Mouse (Mus musculus): Measurements from ENCODE around the gene Lta.

Lta gene

DNA sequence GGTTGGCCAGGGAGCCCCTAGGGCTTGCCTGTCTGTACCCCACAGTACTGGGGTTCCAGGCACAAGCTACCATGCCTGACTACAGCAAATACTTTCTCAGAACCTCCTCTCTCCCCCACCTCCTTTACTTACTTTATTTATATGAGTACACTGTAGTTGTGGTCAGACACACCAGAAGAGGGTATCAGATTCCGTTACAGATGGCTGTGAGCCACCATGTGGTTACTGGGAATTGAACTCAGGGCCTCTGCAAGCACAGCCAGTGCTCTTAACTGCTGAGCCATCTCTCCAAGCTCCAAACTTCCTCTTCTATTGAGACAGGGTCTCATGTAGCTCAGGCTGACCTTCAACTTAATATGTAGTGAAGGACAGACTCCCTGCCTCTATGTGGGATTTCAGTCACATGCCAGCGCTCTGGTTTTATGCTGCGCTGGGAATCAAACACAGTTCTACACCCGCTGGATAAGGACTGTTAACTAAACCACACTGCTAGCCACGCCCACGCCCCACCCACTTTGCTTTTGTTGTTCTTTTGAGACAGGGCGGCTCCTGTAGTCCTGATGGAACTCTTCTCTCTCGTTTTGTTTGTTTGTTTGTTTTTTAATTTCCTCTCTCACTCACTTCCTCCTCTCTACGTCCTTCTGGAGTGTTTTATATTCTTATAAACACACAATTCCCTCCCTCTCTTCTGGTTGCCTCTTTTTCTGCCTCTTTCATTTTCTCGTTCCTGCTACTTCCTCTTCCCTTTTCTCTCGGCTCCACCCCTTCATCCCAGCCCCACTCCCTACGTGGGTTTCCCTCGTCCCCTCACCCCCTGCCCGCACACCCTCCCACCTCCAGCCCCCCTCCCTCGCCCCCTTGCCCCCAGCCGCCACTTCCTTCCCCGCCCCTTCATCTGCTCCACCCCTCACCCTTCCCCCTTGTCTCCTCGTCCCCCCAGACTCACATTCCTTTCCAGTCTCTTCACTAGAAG is 19.2 kb downstream of the Lta start:
- DNase-seq (ENCODE audit: low read depth), result peak; percentile 94

DNA sequence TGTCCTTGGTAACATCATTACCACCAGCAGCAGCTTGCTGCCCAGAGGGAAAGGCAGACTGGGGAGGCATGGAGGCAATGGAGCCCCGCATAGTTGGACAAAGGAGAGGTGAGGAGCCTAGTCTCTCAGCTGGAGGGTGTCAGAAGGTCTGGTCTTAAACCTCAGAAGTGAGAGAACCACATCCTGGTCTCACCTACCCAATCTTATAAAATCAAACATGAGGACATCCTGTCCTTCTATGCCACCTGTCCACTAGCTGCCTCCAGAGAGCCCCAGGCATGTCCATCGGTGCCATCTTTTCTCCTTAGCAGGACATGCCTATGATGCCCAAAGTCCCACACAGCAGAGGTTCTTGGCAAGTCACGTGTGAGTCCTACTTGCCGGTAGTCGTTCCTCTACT is 25.1 kb downstream of the Lta start:
- DNase-seq (ENCODE audit: low read depth), result no peak

DNA sequence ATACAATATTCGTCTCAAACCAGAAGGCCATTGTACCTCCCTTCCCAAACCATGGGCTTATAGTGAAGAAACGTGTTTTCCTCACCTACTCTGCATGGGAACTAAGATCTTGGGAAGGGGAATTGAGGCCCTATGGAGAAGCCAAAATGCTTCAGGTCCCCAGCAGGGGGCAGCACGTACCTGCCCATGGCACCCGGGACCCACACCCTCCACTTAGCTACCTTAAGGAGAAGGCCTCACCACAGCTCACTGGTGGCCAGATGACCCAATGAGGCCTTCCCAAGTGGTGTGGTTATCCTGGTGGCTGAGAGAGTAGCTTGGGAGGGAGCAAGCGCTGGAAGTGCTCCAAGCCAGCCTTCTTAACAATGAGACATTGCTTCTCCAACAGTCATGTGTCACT is 26.6 kb downstream of the Lta start:
- DNase-seq (ENCODE audit: low read depth), result peak; percentile 87

DNA sequence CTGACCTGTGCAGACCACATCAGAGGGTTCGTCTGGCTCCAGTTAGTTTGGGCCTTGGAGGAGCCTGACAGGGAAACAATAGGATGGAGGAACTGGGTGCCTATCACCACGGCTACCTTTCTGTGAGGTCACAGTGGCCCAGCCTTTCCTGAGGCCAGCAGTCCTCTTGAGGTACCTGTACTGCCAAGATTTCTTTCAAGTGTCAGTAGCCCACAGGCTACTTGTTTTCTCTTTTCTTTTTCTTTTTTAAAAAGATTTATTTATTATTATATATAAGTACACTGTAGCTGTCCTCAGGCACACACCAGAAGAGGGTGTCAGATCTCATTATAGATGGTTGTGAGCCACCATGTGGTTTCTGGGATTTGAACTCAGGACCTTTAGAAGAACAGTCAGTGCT is 29.2 kb downstream of the Lta start, which contains the start of gene Aif1:
TSS of gene Aif1 (minus strand) at position 101 of the 400 bp plus-strand sequence.
- DNase-seq (ENCODE audit: low read depth), result no peak

DNA sequence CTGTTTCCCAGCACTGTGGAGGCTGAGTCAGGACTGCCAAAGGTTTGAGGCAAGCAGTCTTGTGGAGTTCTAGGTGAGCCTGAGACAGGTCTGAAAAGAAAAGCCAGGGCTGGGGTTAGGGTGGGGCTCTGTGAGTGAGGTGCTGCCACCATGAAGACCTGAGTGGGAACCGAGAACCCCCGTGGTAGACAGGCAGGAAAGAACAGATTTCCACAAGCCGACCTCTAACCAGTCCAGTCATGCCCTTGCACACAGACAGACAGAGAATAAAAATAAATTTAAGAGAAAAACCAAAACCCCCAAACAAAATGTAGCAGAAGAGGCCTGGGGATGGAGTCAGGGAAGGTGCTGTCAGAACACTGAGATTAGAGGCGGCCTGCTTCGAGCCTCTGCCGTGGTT is 29.8 kb downstream of the Lta start:
- no peak for DNase-seq (ENCODE audit: low read depth)

DNA sequence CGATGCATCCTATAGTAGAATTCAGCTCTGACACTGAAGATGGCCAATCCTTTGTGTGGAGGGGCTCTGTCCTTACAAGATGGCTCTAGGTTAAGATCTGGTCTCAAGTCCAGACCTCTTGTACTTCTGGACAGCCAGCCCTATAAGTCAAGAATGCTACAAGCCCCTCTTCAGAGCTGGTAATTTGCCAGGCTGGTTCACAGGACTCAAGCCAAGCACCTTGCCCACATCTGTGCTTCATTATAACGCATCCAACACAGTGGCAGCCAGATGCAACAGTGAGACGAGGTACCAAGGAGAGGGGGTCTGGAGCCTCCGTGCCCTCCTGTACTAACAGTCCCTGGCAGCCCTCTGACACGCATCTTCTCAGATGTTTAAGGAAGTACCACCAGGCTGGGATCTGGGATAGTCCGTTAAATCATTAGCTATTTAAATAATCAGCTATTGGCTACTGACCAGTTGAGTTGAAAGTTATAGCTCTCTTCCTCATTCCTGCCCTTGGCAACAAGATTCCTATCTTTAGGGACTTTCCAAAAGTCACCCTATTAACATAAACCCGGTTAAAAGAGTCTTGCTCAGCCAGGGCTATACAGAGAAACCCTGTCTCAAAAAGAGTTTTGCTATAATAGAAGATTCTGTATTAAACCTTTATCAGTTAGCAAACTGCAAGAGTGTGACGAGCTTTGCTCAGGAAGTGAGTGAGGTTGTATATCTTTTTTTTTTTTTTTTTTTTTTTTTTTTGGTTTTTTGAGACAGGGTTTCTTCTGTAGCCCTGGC is 30.8 kb downstream of the Lta start:
- DNase-seq (ENCODE audit: low read depth), result no peak

DNA sequence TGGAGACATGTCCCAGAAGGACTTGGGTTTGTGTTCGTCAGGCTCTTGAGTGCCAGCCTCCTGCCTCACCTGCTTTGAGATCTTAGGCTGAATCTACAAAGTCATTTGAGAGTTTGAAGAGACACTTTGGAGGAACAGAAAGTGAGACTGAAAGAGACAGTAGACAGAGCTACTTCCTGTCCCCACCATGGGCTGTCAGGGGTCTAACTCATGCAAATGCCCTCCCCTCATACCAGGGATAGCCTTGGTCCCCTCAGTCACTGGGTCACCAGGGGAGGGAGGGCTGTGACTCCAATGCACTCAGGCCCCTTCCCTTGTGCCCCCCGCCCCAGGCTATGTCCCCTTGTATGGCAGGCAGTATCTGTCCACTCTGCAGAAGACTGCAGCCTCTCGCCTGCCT is 31.8 kb downstream of the Lta start:
- DNase-seq (ENCODE audit: low read depth), result no peak

DNA sequence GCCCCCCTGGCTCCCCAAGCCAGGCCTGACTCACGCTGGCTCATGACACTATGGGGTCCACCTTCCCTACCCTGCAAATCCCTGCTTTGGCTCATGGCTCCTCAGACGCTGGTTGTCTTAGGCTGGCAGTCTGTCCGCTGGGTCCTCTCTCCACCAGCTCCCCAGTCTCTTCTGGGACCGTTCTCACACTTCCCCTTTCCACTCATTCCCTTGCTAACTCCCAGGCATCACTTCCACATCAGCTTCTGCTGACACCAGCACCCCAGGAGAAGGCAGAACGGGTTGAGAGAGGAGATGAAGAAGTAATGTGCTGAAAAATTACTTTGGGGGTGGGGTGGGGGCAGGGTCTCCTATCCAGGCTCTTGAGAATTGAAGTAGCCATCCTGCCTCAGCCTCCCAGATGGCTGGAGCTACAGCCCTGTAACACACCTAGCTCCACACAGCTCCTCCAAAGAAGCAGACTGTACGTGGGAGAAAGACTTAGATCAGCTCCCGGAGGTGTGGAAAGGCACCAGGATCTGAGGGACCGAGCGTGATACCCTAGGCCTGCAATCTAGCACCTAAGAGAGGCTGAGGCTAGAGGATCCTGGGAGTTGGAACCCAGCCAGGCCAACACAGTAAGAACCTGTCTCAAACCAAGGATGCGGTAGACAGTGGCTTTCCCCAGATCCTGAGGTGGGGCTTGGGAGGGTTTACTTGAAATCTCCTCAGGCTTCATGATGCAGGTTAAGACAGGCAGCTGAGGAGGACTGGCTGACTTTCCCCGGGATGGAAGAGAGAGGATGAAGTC is 32.5 kb downstream of the Lta start:
- DNase-seq (ENCODE audit: low read depth), result no peak

DNA sequence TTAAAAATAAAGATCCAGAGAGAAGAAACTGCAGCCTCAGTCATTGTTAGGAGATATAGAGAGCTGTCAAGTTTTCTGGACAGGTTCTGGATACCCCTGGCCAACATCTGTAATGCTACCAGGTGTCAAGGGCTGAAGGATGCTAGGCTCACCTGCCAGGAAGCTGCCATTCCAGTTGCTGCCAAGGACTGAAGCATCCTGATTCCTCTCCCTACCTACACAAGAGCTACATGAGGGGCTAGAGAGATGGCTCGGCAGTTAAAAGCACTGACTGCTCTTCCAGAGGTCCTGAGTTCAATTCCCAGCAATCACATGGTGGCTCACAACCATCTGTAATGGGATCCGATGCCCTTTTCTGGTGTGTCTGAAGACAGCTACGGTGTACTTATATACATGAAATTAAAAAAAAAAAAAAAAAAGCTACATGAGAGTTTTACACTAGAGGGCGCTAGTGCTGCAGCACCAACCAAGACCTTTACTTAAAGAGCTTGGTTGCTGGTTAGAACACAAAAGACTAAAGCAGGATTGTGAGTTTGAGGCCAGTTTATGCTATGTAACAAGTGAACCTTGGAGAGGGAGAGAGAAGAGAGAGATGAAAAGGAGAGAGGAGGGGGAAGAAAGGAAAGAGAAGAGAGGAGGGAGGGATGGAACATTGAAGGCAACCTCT is 36.5 kb downstream of the Lta start:
- DNase-seq (ENCODE audit: low read depth), result peak; percentile 90

DNA sequence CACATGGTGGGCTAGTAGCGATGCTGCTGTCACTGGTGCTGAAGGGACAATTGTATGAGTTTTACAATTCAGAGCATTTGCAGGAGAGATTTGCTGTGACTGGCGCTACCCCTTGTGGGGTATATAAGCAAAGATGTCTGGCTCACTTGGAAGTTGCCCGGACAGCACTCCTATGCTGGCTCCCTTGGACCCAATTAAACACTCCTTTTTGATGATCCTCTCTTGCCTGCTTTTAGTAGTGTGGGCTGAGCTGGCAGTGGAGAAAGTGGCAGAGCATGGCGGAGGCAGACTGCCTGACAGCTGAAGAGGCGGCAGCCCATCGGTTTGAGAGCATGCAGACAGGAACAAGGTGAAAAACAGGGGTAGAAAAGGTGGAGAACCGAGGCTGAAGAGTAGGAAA is 37.4 kb downstream of the Lta start:
- no peak for DNase-seq (ENCODE audit: low read depth)

DNA sequence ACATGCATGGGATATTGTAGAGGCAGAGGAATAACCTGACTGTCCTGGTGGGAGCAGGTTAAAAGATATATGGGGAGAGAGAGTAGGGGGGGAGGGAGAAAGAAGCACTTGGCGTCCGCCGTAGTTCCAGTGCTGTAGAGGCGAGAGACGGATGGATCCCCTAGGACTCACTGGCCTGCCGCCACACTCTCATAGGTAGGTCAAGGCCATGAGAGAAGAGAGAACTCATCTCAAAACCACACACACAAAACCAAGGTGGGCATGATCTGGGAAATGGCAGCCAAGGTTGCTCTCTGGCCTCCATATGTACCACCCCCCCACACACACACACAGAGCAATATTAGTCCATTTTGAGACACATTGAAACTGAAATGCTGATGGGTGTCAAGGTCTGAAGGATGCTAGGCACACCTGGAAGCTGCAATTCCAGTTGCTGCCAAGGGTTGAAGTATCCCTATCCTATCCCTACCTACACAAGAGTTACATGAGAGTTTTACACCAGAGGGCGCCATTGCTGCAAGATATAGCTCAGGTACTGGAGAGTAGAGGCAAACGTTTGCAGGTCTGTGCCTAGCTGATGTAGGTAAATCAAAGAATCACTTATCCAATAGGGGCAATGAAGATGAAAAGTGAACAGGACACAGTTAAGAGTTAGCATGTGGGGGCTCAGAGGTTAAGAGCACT is 38.7 kb downstream of the Lta start:
- DNase-seq (ENCODE audit: low read depth), result peak; percentile 89

DNA sequence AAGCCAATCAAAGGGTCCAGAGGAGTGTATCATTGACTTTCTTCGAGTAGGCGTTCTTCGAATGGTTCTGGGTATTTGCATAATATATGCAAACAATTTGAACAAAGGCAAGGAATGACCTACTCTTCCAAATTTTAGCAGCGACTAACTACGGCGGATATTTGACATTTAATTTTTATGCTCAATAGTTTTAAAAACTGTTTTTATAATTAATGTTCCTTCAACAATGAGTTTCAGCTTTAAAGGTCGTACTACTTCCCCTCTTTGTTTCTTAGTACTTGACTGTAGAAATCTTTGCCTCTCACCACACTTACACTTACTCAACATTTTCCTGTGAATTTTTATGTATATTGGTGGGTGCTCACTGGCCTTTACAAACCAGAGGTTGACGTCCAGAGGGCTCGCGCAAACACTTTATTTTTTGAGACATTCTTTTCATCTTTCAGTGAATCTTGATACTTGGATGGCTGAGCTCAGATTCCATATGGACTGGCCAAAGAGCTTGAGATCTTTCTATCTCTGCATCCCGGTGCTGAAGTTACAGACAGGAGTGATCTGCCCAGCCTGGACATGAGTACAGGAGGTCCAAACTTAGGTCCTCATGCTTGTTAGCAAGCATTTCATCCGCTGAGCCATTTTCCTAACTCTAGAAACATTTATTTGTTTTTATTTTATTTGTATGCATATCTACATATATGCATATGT is 39.5 kb downstream of the Lta start:
- no peak for DNase-seq (ENCODE audit: low read depth)

DNA sequence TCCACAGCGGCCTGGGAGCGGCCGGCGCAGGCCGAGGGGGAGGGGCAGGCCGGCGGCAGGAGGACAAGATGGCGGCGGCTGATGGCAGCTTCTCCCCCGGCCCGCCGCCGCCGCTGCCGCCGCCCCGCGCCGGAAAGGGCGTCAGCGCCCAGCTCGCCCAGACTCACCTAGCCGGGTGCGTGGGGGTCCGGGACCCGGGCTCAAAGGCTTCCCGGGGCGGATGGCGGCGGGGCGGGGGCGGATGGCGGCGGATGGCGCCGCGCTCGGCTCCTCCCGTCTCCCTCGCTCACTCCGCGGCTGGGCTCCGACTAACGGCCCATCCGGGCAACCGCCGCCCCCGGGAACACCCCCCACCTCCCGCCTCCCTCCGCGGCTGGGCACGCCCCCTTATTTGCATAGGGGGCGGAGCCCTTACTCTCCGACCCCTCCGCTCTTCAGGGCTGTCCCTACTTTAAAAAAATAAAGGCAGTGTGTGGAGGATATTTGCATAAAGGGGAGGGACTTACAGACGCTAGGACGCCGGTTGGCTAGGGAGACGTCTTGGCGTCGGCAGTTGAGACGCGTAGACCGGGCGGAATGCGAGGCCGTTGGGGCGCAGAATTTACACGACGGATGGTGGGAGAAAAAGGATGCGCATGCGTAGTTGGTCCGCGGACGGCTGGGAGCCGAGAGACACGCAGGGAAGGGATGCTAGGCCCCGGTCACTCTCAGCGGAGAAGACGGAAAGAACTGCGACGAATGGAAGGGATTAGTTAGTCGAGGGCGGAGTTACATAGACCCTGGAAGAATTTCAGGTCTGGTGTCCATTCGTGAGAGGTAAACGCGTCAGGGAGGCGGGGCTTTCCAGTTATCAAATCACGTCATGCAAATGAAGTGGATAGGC is 40.3 kb downstream of the Lta start, which contains the start of gene Prrc2a:
TSS of gene Prrc2a (minus strand) at position 330 of the 883 bp plus-strand sequence.
- DNase-seq (ENCODE audit: low read depth), result peak; percentile 100

DNA sequence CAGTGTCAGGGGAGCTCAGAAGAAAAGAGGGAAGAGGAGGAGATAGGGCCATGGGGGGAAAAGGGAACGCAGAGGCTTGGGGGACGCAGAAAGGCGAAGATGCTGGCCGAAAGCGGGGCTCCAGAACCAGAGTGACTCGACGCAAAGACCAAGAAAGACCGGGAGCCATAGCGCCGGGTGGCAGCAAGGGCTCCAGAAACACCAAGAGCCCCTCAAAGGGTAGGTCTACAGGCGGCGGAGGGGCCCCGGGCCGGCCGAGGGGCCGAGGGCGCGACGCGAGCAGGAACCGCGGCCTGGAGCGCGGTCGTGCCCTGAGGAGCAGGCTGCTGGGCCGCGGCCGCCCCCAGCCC is 41.0 kb downstream of the Lta start:
- DNase-seq (ENCODE audit: low read depth), result no peak

DNA sequence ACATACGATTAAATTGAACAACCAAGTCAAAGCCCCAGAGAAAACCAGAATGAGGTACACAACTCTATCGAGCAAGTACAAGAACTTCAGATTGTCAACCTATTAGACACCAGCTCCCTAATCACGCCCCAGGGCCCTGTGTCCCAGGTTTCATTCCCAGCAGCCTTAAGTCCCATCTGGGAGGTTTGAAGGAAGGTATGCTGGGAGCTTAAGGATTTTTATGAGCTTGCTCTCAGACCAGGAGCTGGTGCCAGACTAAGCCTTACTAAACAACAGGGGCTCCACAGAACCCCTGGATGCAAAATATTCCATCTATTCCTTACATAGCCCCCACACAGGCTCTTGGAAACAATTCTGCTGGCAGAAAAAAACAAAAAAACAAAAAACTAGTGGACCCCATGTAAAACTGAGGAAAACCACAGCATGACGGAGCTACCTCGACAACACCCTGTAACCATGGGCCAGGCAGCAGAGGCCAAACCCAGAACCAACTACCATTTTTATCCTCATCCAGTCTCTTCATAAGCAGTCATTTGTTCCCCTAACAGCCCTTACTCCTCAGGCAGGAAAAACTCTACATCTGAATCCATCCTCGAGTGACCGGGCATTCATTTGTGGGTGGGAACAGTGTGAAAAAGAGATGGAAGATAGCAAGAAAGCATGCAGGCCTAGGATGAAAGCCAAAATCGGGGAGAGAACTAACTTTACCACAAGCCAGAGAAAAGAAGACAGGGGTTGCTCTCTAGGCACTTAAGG is 41.6 kb downstream of the Lta start:
- peak; percentile 37 for DNase-seq (ENCODE audit: low read depth)

DNA sequence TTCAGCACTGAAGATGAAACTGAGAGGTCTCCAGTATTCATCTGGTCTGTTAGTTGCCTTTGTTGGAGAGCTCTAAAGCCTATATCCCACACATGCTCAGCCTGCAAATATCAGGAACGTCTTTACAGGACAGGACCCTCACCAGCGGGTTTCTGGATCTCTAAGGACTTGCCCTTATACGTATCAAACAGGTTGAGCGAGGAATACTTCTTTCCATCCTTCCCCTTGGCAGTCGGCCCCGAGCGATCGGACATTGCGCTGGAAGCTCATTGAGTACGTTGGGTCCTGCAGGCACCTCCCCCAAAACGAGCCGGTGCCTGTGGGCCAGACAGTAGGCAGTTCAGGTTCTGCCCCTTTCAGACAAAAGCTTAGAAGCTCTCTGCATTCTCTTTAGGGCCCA is 42.4 kb downstream of the Lta start:
- DNase-seq (ENCODE audit: low read depth), result no peak

DNA sequence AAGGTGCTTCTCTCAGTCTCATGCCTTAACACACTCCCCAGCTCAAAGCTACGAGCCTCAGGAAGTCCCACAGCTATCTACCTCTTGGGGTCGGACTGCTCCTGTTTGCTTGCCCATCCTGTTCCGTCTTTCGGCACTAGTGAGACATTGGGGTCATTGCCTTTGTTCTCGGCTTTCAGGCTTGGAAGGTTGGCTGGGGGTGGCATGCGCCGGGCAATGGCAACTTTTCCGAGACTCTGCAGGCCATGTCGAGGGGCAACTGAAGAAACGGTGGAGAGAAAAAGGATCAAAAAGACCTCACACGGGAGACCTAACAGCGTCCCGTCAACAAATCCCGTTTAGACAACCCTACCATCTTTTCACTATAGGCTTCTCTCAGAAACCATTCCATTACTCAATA is 43.0 kb downstream of the Lta start:
- no peak for DNase-seq (ENCODE audit: low read depth)

DNA sequence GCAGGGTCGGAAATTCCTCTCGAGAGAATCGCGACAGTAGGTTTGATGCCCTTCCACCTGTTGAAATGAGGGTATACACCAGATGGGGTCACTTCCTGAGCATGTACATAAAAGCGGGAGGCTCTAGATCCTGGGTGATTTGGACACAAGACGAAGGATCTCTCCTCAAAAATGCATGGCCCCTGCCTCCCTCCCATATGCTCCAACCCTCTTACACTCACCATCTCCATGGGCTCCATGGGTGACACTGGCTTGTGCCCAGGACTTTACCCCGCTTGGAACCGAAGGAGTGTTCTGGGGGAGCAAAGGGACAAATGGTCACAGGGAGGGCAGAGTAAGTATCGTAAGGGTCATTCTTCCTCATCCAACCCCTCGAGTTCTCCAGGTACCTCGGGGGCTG is 43.7 kb downstream of the Lta start:
- DNase-seq (ENCODE audit: low read depth), result no peak

DNA sequence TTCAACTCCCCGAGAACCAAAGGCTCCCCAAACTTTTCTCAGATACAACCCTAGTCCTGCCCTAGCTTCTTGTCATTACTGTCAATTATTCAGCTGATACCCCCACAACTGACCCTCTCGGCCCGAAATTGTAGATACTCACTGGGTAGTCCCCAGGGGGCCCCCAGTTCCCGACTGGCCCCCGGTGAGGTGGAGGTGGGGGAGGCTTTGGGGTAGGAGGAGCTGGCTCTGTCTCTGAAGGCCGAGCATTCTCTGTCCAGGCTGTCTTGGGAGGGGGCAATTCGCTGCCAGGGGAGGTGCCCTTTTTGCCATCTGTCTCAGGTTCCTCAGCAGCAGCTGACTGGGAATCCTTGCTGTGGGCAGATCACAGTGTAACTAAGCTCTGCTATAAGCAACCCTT is 45.5 kb downstream of the Lta start:
- DNase-seq (ENCODE audit: low read depth), result no peak
